Mouse (Mus musculus) left cerebral cortex, adult 9 months (tissue): ENCODE measurements around the gene Cog5.

Experiments
- DNase-seq, 2 experiments: peaks; one replicate each; pipeline ENCODE4 v3.0.0; 2022; ENCODE audit warnings: low spot score in 2 of 2

Cog5 gene

GRCm38 (mm10) chr12:31819520-31819919 is 164.9 kb downstream of the Cog5 start:
- DNase-seq, result no peak

- no peak for DNase-seq
Observed at GRCm38 (mm10) chr12:31823671-31824070, 169.0 kb downstream of the Cog5 start.

DNA sequence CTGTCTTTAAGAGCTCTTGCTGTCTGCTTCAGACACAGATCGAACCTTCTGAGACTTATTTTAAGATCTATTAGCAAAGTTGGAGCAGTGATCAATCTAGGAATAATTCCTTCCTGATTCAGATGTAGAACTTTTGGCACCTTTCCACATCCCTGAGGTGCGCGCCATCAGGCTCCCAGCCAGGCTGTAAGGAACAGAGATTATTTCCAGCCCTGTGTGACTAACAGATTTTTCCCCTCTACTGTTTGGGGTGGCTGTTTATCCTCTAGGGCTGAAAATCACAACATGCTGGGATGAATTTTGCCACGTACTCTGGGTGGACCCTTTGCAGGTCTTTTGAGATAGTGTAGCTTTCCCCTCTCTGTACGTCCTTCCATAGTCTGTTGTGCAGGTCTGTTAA is 170.2 kb downstream of the Cog5 start:
- DNase-seq, result no peak

DNA sequence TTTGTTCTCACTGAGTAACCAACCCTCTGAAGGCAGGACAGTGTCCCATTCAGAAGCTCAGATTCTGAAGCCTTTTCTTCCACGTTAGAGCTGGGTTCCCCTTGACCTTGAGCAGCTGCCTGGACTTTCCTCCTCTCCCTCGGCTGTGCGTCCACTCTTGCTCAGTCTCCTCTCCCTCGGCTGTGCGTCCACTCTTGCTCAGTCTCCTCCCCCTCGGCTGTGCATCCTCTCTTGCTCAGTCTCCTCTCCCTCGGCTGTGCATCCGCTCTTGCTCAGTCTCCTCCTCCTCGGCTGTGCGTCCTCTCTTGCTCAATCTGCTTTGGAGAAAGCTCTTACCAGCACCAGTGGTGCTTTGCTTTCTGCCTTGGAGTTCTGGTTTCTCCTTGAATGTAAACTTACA is 171.2 kb downstream of the Cog5 start:
- DNase-seq, result peak in 1 of 2 experiments; percentile 34

DNA sequence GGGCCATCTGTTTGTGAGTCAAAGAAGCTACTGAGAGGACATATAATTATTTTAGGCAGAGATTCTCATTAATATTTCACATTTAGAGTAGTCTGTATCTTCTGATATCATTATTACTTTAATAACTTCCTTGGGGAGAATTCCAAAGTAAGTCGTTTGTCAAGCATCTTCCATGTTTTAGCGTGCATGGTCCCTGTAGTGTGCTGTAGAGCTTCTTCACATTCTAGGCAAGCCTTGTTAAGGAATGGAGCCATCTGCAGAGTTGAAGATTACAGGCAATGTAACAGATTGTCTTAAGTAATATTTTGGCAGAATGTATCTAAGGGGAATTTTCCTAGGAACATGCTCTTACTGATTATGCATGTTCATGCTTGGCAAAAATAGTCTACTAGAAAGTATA is 171.8 kb downstream of the Cog5 start:
- peak in 1 of 2 experiments; percentile 25 for DNase-seq

- no peak for DNase-seq
Observed at GRCm38 (mm10) chr12:31835480-31835879, 180.8 kb downstream of the Cog5 start.

DNA sequence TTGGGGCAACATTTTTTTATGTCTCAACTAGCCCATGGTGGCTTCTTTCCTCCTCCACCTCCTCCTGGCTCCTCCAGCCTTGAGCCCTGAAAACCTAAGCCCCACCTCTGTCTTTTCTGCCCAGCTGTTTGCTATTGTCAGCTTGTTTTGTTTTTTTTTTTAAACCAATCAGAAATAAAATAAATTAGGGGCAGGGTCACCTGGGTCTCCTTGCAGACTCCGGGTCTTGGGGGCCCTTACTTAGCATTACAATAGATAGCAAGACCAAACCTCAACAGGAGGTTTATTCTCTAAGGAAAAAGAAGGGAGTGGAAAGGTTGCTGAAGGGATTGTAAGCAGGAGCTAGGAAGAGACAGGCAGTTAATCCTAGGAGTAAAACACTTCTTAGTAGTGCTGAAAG is 181.5 kb downstream of the Cog5 start:
- DNase-seq, result no peak

DNA sequence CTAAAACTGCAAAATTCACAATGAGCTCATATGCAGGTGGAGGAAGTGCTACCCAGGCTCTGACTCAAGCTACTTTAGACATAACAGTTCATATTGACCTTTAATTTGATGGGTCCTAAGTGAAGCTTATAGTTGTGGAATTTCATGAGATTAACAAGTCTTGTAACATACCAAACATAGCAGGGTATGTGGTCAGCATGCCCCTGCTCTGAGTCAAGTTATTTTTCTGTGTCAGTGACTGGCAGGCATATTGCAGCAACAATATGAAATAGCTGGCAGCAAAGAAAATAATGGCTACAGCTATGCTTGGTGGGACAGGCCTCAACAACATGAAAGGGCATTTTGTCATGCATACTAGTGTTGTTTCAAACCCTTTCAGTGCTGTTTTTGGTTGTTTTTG is 183.9 kb downstream of the Cog5 start:
- no peak for DNase-seq

DNA sequence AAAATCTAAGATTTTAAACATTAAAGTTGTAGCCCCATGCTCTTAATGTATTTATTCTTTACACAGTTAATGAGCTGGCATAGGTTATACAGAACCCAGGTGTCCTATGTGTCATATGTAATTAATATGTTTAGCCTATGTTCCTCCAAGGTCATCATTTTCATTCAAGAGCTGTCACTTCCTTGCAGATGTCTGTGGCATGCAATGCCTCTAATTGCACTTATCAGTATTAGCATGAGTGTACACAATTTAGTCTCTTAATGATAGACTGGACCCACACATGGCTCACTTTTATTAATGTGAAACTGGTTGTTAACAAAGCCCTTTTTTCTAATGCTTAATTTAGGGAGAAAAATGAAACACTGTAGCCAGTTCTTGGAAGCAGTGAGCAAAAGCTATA is 184.6 kb downstream of the Cog5 start:
- DNase-seq, result no peak

GRCm38 (mm10) chr12:31846077-31846476 is 191.4 kb downstream of the Cog5 start:
- DNase-seq, result no peak

GRCm38 (mm10) chr12:31848630-31849415 is 194.2 kb downstream of the Cog5 start:
- peak; percentile 25 to 58 for DNase-seq

DNA sequence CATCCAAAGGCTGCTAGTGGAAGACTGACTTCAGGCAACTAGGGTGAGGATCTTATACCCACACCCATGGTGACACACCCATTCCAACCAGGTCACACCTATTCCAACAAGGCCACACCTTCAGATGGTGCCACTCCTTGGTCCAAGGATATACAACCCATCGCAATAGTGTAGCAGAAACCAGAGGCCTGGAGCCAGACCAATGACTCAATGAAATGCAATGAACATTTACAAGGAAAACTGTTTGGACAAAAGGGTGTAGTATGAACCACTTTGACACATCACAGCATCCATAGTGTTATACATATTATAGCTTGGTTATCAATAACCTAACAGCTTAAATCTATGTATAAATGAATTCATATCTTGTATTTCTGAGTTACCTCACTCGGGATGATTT is 194.9 kb downstream of the Cog5 start:
- DNase-seq, result no peak

GRCm38 (mm10) chr12:31854039-31854438 is 199.4 kb downstream of the Cog5 start:
- DNase-seq, result no peak

DNA sequence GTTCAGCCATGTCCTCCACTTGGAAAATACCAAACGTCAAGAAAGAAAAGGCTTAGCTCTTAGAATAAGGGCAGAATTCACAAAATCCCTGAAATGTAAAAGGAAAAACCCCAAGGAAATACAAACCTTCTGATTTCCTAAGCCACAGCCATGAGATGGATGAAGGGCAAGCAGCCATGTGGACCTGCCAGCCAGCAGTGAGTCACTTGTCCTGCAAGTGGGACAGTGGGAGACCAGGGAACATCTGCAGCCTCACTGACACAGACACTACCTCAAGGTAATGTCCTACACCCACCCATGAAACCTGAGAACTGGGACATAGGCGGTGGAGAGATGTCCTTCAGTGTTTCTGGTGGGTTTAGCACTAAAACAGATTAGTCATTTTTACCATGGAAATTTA is 200.1 kb downstream of the Cog5 start:
- no peak for DNase-seq

- DNase-seq, result peak in 1 of 2 experiments; percentile 20
Observed at GRCm38 (mm10) chr12:31857784-31858183, 203.1 kb downstream of the Cog5 start.

DNA sequence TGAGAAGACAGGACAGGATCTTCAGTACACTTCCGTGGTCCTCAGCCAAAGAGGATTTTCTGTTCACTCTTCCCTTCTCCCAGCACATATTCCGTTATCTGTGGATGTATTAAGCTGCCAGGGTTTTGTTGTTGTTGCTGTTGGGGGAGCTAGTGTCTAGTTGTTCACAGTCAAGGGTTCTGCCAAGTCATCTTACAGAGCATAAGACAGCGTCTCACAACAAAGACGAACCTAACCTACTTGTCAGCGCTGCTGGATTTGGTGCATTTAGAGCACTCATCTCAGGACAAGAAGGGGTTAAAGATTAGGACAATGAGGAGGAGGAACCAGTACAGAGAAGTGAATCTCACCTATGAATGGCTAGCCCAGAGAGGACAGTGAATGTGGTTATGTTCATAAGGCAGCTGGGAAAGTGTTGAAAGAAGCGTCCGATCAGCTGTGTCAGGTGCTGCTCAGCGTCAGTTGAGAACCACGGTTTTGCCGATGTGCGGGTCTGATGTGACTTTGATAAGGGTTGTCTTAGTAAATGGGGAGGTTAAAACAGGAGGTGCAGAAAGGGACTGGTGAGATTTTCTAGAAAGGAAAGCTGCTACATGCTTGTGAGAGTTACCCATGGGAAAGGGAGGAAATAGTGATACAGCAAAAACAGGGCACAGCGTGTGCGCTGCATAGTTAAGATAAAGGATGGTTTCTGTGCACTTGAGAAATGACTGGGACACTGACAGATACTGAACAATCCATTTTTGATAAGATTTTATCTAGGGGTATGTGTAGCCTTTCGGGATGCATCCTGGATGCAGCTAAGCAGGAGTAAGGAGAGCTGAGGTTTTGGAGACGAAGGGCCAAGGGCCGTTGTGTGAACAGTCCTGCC is 208.2 kb downstream of the Cog5 start:
- DNase-seq, result no peak

GRCm38 (mm10) chr12:31876775-31877174 is 222.1 kb downstream of the Cog5 start:
- no peak for DNase-seq

- no peak for DNase-seq
Observed at GRCm38 (mm10) chr12:31882736-31883135, 228.1 kb downstream of the Cog5 start.

DNA sequence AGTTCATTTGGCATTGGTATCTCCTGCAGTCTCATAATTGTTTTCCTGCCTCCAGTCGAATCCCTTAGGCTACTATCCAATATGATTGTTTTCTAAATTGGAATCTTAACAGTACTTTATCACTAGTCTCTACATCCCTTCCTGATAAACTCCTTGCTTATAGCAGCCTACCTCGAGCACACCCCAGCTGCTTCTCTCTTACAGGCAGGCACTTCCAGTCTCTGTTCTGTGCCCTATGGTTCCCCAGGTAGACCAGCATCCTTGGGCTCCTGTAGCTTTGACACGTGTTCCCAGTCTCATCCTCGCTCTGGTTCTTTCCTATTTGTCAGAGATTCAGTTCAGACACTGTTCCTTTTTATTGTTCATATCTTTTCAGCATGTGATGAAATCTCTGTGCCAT is 229.7 kb downstream of the Cog5 start:
- DNase-seq, result no peak

- DNase-seq, result no peak
Observed at GRCm38 (mm10) chr12:31885084-31885483, 230.4 kb downstream of the Cog5 start.

DNA sequence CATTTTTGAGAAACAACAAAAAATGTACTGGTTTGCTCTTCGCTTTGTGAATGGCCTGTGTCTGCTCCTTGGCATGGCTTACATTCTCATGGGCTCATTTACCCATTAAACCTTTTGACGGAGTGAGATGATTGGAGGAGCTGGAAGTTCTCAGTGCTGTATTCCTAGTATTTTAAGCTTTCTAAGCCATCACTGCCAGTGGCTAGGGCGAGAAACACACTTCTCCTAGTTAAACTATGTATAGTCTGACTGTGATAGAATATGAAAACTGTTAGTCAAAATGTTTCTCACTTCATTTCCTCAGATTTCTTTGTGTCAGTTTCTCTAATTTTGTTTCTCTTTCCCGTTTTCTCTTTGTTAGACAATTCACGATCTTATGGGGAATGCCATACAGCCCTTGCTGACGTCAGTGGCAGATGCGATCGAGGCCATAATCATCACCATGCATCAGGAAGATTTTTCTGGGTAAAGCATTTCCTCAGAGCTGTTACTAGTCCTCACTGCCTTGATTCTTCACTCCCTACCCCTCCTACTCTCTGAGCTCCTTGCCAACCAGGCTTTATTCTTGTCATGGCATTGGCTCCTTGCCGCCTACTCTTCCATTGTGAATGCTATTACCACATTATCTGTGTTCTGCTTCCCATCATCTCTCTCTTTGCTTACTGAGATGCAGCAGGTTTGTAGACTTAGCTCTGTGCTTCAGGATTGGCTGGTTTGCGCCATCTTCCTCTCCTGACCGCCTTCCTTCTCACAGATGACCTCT is 231.4 kb downstream of the Cog5 start:
- peak; percentile 61 to 81 for DNase-seq

DNA sequence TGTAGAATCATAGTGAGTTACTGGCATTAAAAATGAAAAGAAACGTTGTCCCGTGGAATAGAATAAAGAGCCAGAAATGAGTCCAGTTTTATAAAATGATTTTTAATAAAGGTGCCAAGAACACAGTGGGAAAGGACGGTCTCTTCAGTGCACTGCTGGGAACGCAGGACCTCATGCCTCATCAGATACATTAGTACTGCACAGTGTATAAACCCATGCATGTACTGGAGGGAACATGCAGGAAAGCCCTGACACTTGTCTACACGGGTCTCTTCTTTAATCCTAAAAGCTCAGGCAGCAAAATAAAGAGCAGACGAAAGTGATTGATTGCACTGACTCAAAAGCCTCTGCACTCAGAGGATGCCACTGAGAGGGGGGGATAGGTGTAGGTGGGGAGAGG is 236.0 kb downstream of the Cog5 start:
- DNase-seq, result no peak
